Mouse (Mus musculus): ENCODE measurements around the gene Abhd8. TPM values are rescaled to one million over a fixed set of nuclear protein-coding genes. Genes with fewer than 3 reads are reported as not detected.

Gene Abhd8
- polyA plus RNA-seq, 1 experiment from 2014 or later: 21.4 TPM

- Histone ChIP-seq H3K4me2 (no peak overlapping the region), H3K27me3 (replicated peaks; ENCODE audit: control insufficient read depth, insufficient read depth, low read length) (peaks cover 8% of the 10 kb centered on the region)
- ATAC-seq (replicated peaks; ENCODE audit: low FRiP score): no peak
Observed at GRCm38 (mm10) chr8:71460716-71461115, 2.7 kb downstream of the Abhd8 start.

DNA sequence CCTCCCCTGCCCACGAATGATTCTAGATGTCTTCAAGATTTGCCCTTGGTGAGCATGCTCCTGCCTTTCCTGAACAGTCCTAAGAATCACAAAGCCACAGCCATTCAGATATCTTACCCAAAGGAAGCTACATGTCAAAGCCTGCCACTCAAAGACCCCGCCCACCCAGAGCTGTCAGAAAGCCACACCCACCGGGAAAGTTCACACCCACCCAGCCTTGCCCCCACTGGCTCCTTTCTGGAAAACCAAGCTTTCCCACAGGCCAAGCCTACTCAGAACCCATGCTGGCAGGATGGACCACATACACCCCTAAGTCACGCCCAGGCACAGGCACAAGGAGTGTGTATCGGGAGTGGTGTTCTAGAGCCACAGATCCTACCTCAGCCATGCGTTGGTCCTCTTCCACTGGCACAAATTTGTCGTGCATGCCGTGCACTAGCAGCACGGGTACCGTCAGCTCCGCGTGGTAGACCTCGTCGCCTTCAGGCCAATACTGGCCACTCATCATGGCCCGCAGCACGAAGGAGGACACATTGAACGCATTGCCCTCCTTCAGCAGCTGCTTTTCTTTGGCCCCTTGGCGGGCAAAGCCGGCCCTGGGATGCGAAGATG lies 5.7 kb downstream of the Abhd8 start:
- H3K9me3 ChIP-seq (ENCODE audit: control insufficient read depth, low read length): no peaks in the 10 kb centered on the region
- no peaks in the 10 kb centered on the region; the same call in 1 of the 2 replicates for H3K36me3 ChIP-seq (ENCODE audit: control insufficient read depth, insufficient read depth, low read length)
- H3K9ac ChIP-seq (ENCODE audit: low read depth, low read length): no peak overlapping the region
- H3K4me2 ChIP-seq: no peak overlapping the region
- H3K4me3 ChIP-seq (ENCODE audit: low read depth, low read length): no peak overlapping the region
- H3K27ac ChIP-seq (ENCODE audit: low read depth, low read length): no peak overlapping the region
- WGBS: 76% methylated on average over 20 of the region's 20 CpGs
- H3K4me1 ChIP-seq (replicated peaks; ENCODE audit: control insufficient read depth, insufficient read depth, low read length): peaks cover 12% of the 10 kb centered on the region
- no peak for ATAC-seq (replicated peaks; ENCODE audit: low FRiP score)
- peaks cover 12% of the 10 kb centered on the region for H3K27me3 ChIP-seq (replicated peaks; ENCODE audit: control insufficient read depth, insufficient read depth, low read length)
- DNase-seq (ENCODE audit: low spot score): no peak

More at GRCm38 (mm10) chr8:71460716-71461115, 2.7 kb downstream of the Abhd8 start:
- Histone ChIP-seq H3K36me3 (ENCODE audit: control insufficient read depth, insufficient read depth, low read length) (no peaks in the 10 kb centered on the region; the same call in 1 of the 2 replicates), H3K9me3 (ENCODE audit: control insufficient read depth, low read length) (no peaks in the 10 kb centered on the region), H3K27ac (ENCODE audit: low read depth, low read length) (no peak overlapping the region), H3K4me3 (ENCODE audit: low read depth, low read length) (no peak overlapping the region), H3K4me1 (replicated peaks; ENCODE audit: control insufficient read depth, insufficient read depth, low read length) (peaks cover 26% of the 10 kb centered on the region), H3K9ac (ENCODE audit: low read depth, low read length) (no peak overlapping the region)
- no peak for DNase-seq (ENCODE audit: low spot score)
- WGBS: 88% methylated on average over 6 of the region's 6 CpGs

DNA sequence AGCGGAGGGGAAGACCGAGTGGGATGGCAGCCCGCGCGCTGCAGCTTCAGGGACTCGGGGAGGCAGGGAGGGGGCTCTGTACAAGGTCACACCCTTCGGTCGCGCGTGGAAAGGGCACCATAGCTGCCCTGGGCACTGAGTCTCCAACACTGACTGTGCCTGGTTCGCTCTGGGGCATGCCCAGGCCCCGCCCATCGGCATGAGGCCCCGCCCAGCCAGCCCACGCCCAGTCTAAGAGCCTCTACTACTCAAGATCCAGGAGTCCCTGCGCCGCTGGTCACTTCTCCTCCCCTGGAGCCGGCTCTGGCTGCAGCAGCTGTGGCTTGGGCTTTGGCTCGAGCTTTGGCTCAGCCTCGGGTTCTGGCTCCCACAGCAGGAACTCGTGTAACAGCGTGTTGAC lies 6.5 kb downstream of the Abhd8 start:
- H3K27me3 ChIP-seq (replicated peaks; ENCODE audit: control insufficient read depth, insufficient read depth, low read length): peaks cover 12% of the 10 kb centered on the region
- H3K9ac ChIP-seq (ENCODE audit: low read depth, low read length): no peak overlapping the region
- H3K4me3 ChIP-seq (ENCODE audit: low read depth, low read length): no peak overlapping the region
- H3K36me3 ChIP-seq (ENCODE audit: control insufficient read depth, insufficient read depth, low read length): no peaks in the 10 kb centered on the region; the same call in 1 of the 2 replicates
- no peak overlapping the region for H3K4me2 ChIP-seq
- peak; percentile 53 for ATAC-seq (replicated peaks; ENCODE audit: low FRiP score)
- no peak overlapping the region for H3K27ac ChIP-seq (ENCODE audit: low read depth, low read length)
- H3K4me1 ChIP-seq (replicated peaks; ENCODE audit: control insufficient read depth, insufficient read depth, low read length): peaks cover 7% of the 10 kb centered on the region; the same call in 1 of the 2 replicates
- no peaks in the 10 kb centered on the region for H3K9me3 ChIP-seq (ENCODE audit: control insufficient read depth, low read length)
- peak; percentile 46 for DNase-seq (ENCODE audit: low spot score)
- WGBS: 34% methylated on average over 22 of the region's 22 CpGs

- DNase-seq (ENCODE audit: low spot score) (no peak), ATAC-seq (replicated peaks; ENCODE audit: low FRiP score) (no peak)
- no peaks in the 10 kb centered on the region for H3K9me3 ChIP-seq (ENCODE audit: control insufficient read depth, low read length)
- no peak overlapping the region for H3K4me2 ChIP-seq
- WGBS: 72% methylated on average over 8 of the region's 8 CpGs
- no peak overlapping the region for H3K4me3 ChIP-seq (ENCODE audit: low read depth, low read length)
- H3K27me3 ChIP-seq (replicated peaks; ENCODE audit: control insufficient read depth, insufficient read depth, low read length): peaks cover 9% of the 10 kb centered on the region; the same call in 1 of the 2 replicates
- no peaks in the 10 kb centered on the region; the same call in 1 of the 2 replicates for H3K36me3 ChIP-seq (ENCODE audit: control insufficient read depth, insufficient read depth, low read length)
- H3K27ac ChIP-seq (ENCODE audit: low read depth, low read length): no peak overlapping the region
- H3K9ac ChIP-seq (ENCODE audit: low read depth, low read length): no peak overlapping the region
- peaks cover 7% of the 10 kb centered on the region; the same call in 1 of the 2 replicates for H3K4me1 ChIP-seq (replicated peaks; ENCODE audit: control insufficient read depth, insufficient read depth, low read length)
Observed at GRCm38 (mm10) chr8:71454668-71455067, 8.8 kb downstream of the Abhd8 start.

DNA sequence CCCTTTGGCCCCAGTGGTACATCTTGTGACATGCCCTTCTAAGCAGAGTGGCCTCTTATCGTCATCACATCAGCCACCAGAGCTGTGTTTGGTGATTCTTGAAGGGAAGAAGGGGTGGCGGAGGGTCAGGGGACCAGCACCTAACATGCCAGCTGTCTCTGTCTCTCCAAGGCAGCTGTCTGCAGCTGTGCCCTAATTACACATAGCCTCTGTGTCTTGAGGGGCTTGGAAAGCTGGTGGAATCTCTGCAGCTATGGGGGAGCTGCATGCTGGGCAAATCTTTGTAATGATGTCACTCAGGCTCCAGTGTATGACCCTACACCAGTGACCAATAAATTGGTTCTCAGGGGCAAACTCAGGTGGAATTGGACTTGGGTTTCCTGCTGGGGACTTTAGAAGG lies 10.8 kb downstream of the Abhd8 start:
- no peaks in the 10 kb centered on the region for H3K36me3 ChIP-seq (ENCODE audit: control insufficient read depth, insufficient read depth, low read length)
- no peaks in the 10 kb centered on the region for H3K9me3 ChIP-seq (ENCODE audit: control insufficient read depth, low read length)
- H3K27ac ChIP-seq (ENCODE audit: low read depth, low read length): no peak overlapping the region
- H3K4me1 ChIP-seq (replicated peaks; ENCODE audit: control insufficient read depth, insufficient read depth, low read length): peaks cover 7% of the 10 kb centered on the region; the same call in 1 of the 2 replicates
- DNase-seq (ENCODE audit: low spot score) (peak; percentile 24), ATAC-seq (replicated peaks; ENCODE audit: low FRiP score) (no peak)
- no peak overlapping the region for H3K4me3 ChIP-seq (ENCODE audit: low read depth, low read length)
- whole genome bisulfite sequencing: 76% methylated on average over 2 of the region's 2 CpGs
- H3K4me2 ChIP-seq: no peak overlapping the region
- H3K9ac ChIP-seq (ENCODE audit: low read depth, low read length): no peak overlapping the region
- peaks cover 9% of the 10 kb centered on the region; the same call in 1 of the 2 replicates for H3K27me3 ChIP-seq (replicated peaks; ENCODE audit: control insufficient read depth, insufficient read depth, low read length)

DNA sequence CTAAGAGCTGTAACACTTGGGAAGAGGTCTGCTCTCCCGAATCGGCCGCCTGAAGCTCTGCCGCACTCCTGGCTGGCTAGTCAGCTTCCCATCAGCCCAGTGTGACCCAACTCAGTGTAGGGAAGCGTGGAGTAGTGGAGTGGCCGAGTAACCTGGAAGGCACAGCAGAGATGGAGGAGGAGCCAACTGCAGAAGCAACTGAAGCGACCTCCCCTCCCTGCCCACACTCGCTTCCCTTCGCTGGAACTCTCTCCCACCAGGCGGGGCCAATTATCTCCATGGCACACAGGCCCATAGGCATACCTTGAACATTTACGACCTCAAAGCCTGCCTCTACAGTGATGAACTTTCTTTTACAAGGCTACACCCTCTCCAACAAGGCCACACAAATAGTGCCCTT lies 11.7 kb downstream of the Abhd8 start:
- Histone ChIP-seq H3K27ac (ENCODE audit: low read depth, low read length) (no peak overlapping the region), H3K9me3 (ENCODE audit: control insufficient read depth, low read length) (no peaks in the 10 kb centered on the region), H3K36me3 (ENCODE audit: control insufficient read depth, insufficient read depth, low read length) (no peaks in the 10 kb centered on the region), H3K4me3 (ENCODE audit: low read depth, low read length) (no peak overlapping the region), H3K4me2 (no peak overlapping the region), H3K27me3 (replicated peaks; ENCODE audit: control insufficient read depth, insufficient read depth, low read length) (peaks cover 9% of the 10 kb centered on the region; the same call in 1 of the 2 replicates), H3K9ac (ENCODE audit: low read depth, low read length) (no peak overlapping the region), H3K4me1 (replicated peaks; ENCODE audit: control insufficient read depth, insufficient read depth, low read length) (peaks cover under 1% of the 10 kb centered on the region; the same call in 1 of the 2 replicates)
- no peak for ATAC-seq (replicated peaks; ENCODE audit: low FRiP score)
- 50% methylated on average over 11 of the region's 11 CpGs for whole genome bisulfite sequencing
- peak; percentile 26 for DNase-seq (ENCODE audit: low spot score)

DNA sequence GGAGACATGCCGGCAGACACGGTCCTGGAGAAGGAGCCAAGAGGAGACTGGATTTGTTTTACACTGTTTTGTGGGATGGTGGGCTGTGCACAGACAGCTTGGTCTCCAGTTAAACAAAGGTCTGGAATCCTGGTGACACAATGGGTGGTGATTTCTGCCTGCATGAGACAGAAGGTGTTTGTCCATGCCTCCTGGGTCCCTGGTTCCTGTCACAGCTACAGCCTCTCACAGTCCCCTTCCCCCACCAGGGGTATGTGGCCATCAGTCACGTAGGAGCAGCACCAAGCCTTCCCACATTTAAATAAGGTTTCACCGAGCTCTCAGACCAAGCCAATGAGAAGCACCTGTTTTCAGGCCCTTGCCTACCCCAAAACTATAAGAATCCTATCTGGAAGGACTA lies 12.1 kb downstream of the Abhd8 start:
- no peak overlapping the region for H3K27ac ChIP-seq (ENCODE audit: low read depth, low read length)
- no peaks in the 10 kb centered on the region for H3K4me1 ChIP-seq (replicated peaks; ENCODE audit: control insufficient read depth, insufficient read depth, low read length)
- no peak overlapping the region for H3K4me3 ChIP-seq (ENCODE audit: low read depth, low read length)
- no peak overlapping the region for H3K4me2 ChIP-seq
- 70% methylated on average over 4 of the region's 4 CpGs for WGBS
- ATAC-seq (replicated peaks; ENCODE audit: low FRiP score) (no peak), DNase-seq (ENCODE audit: low spot score) (no peak)
- H3K9ac ChIP-seq (ENCODE audit: low read depth, low read length): no peak overlapping the region
- peaks cover 6% of the 10 kb centered on the region; the same call in 1 of the 2 replicates for H3K27me3 ChIP-seq (replicated peaks; ENCODE audit: control insufficient read depth, insufficient read depth, low read length)
- H3K36me3 ChIP-seq (ENCODE audit: control insufficient read depth, insufficient read depth, low read length): no peaks in the 10 kb centered on the region
- no peaks in the 10 kb centered on the region for H3K9me3 ChIP-seq (ENCODE audit: control insufficient read depth, low read length)

DNA sequence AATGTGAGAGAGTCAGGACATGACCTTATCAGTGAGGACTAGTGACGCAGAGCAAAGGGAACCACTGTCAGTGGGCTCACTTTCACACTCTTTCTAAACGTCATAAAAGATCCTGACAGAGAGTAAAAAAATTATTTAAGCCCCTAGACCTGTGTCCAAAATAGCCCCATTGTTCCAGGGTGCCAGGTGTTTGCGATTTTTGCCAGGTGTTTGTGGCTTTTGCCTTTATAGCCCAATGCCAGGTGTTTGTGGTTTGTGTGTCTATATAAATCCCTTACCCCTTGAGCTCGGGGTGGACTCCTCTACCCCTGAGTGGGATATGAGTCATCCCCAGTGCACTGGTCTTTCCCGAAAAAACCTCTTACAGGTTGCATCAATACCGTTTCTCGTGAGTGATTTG lies 18.4 kb downstream of the Abhd8 start:
- no peaks in the 10 kb centered on the region for H3K36me3 ChIP-seq (ENCODE audit: control insufficient read depth, insufficient read depth, low read length)
- no peak overlapping the region for H3K9ac ChIP-seq (ENCODE audit: low read depth, low read length)
- no peak overlapping the region for H3K4me2 ChIP-seq
- H3K4me1 ChIP-seq (replicated peaks; ENCODE audit: control insufficient read depth, insufficient read depth, low read length): no peaks in the 10 kb centered on the region
- H3K4me3 ChIP-seq (ENCODE audit: low read depth, low read length): no peak overlapping the region
- WGBS: 70% methylated on average over 7 of the region's 7 CpGs
- ATAC-seq (replicated peaks; ENCODE audit: low FRiP score) (no peak), DNase-seq (ENCODE audit: low spot score) (no peak)
- no peak overlapping the region for H3K27ac ChIP-seq (ENCODE audit: low read depth, low read length)
- 0 out of 2 replicates have a peak, but pooled peaks cover 3% of the 10 kb centered on the region for H3K27me3 ChIP-seq (replicated peaks; ENCODE audit: control insufficient read depth, insufficient read depth, low read length)
- no peaks in the 10 kb centered on the region for H3K9me3 ChIP-seq (ENCODE audit: control insufficient read depth, low read length)

DNA sequence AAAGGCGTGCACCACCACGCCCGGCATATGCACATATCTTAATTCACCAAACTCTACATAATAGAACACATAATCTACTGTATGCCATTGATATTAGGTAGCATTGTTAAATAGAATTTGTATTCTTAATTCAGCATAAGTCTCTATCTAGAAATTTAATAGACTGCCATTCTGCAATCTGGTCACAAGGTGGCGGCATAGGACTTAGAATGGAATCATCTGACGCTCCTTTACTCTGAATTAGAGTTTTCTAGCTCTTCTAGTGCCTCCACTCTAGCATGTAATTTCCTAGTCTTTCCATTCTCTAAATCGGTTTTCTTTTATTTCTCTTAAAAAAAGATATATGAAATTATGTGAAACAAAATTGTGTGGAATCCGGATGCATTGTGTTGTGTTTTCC lies 22.1 kb downstream of the Abhd8 start:
- Histone ChIP-seq H3K27me3 (replicated peaks; ENCODE audit: control insufficient read depth, insufficient read depth, low read length) (0 out of 2 replicates have a peak, but pooled peaks cover 3% of the 10 kb centered on the region), H3K36me3 (ENCODE audit: control insufficient read depth, insufficient read depth, low read length) (no peaks in the 10 kb centered on the region), H3K9me3 (ENCODE audit: control insufficient read depth, low read length) (no peaks in the 10 kb centered on the region), H3K27ac (ENCODE audit: low read depth, low read length) (no peak overlapping the region), H3K4me2 (no peak overlapping the region), H3K9ac (ENCODE audit: low read depth, low read length) (no peak overlapping the region), H3K4me3 (ENCODE audit: low read depth, low read length) (no peak overlapping the region), H3K4me1 (replicated peaks; ENCODE audit: control insufficient read depth, insufficient read depth, low read length) (no peaks in the 10 kb centered on the region)
- WGBS: 1% methylated on average over 7 of the region's 7 CpGs
- DNase-seq (ENCODE audit: low spot score): no peak
- no peak for ATAC-seq (replicated peaks; ENCODE audit: low FRiP score)
